Mouse (Mus musculus): ENCODE data around the gene Pde6b.

The Pde6b gene

DNA sequence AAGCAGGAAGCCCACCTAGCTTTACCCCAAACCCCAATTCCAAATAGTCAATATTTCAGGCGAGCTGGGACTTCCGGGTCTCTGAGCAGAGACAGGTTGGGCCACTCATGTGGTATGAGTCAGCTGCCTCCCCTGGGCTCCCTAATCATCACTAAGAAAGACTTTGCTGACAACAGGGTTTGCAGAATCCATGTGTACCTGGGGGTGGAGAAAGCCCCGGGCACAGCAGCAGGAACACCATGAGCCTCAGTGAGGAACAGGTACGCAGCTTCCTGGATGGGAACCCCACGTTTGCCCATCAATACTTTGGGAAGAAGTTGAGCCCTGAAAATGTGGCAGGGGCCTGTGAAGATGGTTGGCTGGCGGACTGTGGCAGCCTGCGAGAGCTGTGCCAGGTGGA, at the start of gene Pde6b:
Gene Pde6b, plus strand, starts transcription at position 191 of the 400 bp plus-strand sequence.
- no peak for DNase-seq (ENCODE audit: low read depth, low spot score)

DNA sequence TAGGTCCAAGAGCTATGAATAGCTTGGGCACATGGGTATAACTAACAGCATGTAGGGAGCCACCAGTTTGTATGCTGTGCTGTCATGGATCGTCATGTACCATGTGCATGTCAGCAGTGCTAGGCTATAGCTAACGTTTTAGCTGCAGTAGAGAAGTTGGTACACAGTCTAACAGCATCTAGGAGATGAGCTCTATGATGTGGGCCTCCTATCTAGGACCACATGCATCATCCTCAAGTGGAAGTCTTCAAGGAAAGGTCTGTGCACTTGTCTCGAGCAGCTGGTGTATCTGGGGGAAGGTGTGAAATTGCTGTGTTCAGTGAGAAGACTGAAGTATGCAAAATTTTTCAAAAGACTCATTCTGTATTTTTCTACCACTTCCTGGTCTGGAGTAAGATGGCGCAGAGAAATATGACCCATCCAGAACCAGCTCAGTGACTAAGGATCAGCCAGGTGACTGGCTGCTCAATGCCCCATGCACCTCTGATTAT, 44.5 kb upstream of the Pde6b start:
- no peak for DNase-seq (ENCODE audit: low read depth, low spot score)

DNA sequence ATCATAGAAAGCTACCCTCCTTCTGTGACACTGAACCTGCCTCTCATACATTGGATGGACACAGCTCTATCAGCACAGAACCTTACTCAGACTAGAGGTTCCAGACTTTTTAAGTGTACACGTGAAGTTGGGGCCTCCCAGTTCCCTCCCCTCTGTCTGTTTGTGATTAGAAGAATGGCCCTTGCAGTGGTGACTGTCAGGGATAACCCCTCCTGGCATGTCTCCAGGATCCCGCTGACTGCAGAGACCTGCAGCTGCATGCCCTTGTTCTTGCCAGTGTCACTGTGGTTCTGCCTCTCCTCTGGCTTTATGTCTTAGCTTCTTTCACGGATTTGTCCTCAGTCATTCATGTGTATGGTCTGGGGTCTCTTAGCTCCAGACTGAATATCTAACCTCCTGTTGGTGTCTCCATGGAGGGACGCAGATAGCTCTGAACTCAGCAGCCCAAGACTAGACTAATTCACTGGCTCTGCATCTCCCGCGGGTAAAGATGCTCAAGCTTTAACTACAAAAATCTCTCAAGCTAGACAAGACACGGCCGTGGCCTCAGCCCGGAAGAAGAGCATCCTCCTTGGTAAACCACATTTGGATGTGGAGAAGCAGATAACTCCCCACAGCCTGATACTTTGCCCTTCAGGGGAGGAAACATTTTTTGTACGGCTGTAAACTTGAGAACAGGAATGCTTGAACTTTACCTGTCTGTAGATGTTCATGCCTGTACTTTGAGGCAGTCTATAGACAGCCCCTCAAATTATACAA, 42.7 kb upstream of the Pde6b start:
- DNase-seq (ENCODE audit: low read depth, low spot score): no peak

DNA sequence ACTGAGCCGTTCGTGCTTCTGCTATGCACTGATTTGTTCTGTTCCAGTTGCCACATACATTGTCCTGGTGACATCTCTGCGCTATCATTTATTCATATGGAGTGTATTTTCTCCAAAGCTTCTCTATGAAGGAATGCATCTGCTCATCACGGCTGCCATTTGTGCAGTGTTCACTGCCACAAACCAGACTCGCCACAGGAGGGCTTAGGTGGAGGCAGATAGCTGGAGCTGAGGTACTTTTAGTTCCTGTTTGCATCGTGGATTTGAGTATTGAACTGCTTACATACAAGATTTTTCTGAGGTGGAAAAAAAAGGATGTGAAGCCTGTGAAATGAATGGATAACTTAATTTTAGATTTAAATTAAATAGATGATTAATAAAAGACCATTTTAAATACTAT, 40.3 kb upstream of the Pde6b start:
- DNase-seq (ENCODE audit: low read depth, low spot score): no peak

DNA sequence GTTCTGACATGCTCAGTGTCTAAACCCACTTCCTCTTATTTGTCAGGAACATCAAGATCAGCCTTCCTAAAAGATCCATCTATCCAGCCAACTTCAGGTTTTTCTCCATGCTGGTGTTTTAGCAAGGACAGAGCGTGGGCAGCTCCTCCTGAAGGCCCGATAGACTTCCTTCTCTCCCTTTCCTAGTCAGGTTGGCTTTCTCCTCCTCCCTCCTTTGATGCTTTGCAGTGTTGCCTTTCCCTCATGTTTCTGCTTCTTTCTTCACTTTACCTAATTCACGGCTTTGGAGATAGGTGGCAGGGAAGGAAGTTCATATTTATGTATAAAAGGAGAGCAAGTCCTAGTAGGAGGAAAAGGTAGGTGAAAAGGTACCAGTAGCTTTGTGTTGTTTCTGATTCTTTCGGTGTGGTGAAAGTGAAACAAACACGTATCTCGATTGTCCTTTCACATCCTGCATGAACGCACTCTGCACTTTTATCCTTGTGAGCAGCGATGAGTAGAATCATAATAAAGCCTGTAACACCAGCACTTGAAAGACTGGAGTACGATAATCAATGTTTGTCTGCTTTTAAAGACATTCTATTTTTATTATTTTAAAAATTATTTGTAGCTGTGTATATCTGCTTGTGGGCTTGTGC, 38.6 kb upstream of the Pde6b start:
- peak; percentile 20 for DNase-seq (ENCODE audit: low read depth, low spot score)

DNA sequence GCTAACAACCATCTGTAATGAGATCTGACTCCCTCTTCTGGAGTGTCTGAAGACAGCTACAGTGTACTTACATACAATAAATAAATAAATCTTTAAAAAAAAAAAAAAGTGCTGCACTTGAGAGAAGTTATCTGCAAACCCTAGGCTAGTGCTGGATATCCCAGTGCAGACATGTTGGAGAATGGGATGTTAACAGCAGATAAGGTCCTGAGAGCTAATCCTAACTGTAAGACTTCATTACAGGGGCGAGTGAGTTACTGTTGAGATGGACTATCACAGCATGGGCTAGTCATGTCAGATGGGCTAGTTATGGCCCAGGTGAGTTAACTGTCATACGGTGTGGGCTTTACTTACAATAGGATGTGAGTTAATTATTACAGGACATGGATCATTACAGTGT, 34.1 kb upstream of the Pde6b start:
- no peak for DNase-seq (ENCODE audit: low read depth, low spot score)

DNA sequence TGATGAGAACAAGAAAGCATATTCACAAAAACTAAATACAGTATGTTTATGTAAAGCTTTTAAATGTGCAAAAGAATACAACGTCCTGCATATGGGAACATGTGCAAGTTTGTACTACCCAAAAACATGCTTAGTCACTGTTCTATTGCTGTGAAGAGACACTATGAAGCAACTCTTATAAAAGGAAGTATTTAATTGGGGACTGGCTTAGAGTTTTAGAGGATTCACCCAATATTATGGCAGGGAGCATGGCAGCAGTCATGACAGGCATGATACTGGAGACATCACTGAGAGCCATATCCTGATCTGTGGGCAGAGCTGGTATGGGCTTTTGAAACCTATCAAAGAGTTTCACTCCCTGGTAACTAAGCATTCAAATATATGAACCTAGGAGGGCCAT, 30.3 kb upstream of the Pde6b start:
- DNase-seq (ENCODE audit: low read depth, low spot score): no peak

DNA sequence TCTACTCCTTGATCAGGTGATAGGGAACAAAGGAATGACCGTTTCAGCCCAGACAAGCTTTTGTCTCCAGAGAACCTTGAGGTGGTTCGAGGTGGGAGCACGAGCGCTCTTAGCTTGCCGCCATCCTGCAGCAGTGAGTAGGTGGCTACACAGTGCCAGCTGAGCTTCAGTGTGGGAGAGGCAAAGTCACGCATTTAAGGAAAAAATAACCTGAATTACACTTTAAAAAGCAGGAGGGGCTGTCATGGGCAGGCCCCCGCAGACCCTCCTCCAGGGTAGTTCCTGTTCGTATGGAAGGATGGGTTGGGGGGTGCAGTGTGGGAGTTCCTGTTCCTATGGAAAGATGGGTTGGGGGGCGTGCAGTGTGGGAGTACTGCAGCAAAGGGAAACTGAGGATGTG, 28.7 kb upstream of the Pde6b start:
- DNase-seq (ENCODE audit: low read depth, low spot score): no peak

DNA sequence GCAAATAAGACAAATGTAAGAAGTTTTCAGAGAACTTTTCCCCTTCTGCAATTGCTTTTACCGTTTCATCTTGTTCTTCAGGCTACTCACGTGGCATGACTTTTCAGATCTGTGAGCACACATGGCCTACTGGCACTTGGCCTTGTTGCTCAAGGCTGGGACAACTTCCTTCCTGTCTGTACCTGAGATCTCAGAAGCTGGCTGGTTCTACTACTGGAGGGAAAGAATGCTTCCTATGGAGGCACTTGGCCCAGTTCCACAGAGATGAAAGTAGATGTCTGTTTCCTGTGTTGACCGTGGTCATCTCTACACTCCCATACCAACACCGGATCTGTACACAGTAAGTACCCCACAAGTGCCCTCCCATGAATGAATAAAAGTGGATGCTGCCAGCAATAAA, 28.0 kb upstream of the Pde6b start:
- no peak for DNase-seq (ENCODE audit: low read depth, low spot score)

DNA sequence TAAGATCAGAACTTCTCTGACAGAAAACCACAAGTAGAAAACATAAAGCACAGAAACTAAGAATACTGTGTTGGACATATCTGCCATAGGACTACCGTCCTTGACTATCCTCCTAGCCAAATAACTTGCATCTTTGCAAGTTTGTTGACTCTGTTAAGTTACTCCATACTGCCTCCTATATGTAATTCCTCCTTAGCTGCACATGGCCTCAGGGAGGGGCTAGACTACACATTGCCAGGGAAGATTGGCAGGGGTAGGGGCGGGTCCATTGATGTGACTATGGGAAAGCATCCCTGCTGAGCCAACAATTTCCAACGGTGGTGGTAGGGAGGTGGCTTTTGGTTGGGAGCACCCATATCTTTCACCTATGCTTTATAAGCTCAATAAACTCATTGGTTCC, 25.9 kb upstream of the Pde6b start:
- DNase-seq (ENCODE audit: low read depth, low spot score): peak; percentile 11

DNA sequence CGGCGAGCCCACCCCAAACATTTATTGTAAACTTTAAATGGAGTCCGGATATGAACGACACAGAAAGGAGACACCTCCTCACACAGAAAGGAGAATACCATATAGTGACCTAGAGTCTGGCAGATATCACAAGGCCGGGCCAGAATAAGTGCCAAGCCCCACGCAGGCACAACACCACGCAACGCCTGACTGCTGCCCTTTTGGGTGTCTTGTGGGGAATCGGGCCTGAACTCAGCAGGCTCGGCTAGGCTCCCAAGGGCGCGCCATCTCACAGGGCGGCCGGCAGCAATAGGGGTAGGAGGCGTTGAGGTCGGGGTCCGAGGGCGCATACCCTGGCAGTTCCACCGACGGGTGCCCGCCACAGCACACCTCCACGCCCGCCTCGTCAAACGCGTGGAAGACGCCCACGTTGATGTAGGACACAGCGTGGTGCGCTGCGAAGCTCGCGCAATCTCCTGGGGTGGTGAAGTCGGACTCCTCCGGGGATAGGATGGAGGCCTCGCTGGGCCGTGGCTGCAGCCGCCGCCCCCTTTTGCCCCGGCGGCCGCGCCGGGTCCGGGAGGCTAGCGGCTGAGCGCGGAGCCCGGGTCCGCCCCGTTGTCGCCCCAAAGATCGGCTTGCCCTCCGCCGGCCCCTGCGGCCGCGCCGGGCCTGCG, 21.7 kb upstream of the Pde6b start:
- DNase-seq (ENCODE audit: low read depth, low spot score): no peak

DNA sequence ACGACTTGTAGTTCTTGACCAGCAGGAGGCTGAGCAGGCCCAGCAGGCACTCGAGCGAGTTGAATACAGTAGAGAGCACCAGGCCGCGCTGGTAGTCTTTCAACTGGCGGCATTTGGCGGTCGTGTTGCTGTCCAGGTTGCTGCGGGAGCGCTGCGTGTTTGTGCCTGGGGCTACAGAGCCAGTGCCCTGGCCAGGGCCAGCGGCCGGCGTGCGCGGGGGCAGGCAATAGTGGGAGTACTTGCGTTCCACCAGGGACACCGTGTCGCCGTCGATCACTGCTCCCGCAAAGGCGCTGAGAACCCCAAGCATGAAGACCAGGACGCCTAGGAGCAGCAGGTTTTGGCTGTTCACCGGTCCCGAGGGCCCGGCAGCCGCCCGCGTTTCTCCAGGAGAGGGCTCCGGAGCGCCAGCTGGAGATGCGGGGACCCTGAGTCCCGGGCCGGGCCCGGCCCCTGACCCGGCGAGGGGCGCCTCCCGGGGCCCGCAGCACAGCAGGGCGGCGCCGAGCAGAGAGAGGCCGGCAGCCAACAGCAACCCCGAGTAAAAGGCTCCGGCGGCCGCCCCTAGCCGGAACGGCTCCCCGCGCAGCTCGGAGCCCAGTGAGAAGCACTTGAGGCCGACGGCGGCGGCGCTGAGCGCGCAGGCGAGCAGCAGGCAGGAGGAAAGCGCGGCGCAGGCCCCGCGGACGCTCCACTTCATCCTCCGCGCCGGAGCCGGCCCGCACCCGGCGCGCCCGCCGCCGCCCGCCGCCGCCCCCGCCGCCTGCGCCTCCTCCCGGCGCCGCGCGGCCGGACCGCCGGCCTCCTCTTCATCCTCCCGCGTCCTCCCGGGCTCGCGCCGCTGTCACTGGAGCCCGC, 21.0 kb upstream of the Pde6b start:
- peak; percentile 10 for DNase-seq (ENCODE audit: low read depth, low spot score)

DNA sequence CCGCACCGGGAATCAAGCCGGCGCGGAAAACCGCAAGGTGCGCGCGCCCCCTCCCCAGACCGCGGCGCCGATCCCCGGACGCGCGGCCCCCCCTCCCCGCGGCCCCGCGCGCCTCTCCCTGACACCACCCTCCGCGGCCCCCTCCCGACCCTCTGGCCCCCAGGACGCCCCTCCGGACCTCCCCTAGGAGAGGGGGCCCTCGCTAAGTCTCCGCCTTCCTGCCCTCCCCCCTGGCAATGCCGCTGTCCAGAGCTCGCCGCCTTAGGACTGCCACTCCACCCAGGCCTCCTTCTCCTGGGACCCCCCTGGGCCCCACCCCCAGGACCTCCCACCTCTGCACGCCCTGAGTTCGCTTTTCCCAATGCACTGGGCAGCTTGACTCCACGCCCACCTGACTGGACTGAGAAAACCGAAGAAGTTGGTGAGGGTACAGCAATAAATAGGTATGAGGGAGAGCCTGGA, 20.3 kb upstream of the Pde6b start, which contains the start of gene Gm42517:
Gene Gm42517, minus strand, starts transcription at position 52 of the 462 bp plus-strand sequence.
- DNase-seq (ENCODE audit: low read depth, low spot score): no peak

DNA sequence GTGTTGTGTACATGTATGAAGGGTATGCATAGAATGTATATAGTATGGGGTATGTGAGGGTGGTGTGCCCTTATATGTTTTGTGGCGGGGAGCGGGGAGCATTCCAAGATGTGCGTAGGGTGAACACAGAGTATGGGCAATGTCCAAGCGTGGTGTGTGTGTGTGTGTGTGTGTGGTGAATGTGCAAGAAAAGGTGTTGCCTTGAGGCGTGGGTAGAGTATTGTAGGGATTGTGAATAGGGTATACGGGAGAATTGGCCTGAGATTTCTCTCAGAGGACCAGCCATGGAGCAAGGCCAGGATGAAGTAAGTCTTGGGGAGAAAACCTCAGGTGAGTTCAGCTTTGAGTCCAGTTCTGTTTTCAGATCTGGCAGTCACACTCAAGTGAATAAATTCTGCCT, 19.7 kb upstream of the Pde6b start:
- no peak for DNase-seq (ENCODE audit: low read depth, low spot score)

DNA sequence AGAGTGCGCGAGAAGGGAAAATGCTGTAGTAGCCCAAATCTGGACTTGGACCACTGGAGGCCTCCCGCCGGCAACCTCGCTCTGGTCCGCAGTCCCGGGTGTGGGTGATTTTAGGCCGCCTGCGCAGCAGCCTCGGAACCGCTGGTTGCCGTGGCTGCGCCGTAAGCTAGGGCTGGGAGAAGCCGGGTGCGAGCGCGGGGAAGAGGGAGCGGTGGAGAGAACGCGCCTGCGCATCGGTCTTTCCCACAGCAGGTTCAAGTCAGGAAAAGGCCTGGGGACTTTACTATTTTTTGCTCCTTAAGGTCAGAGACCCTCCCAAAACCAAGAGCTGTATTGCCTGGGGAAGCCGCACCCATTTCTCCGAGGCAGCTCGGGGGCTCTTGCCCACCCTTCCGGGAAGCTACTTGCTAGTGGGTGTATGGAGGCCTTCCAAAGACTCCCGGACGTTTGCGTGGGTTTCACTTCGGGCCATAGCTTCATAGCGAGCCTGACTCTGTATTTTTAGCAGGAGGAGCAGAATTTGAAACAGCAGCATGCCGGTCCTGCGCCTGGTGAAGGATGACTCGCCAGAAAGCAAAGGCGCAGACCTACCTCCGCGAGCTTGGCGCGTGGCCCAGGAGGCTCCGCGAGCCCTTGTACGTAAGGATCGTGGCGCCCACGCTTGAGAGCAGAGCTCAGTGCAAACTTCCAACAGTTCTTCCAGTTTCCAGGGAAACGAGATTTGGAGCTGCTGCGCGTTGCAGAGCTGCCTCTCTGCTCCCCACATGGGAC, 19.2 kb upstream of the Pde6b start:
- DNase-seq (ENCODE audit: low read depth, low spot score): peak; percentile 7

DNA sequence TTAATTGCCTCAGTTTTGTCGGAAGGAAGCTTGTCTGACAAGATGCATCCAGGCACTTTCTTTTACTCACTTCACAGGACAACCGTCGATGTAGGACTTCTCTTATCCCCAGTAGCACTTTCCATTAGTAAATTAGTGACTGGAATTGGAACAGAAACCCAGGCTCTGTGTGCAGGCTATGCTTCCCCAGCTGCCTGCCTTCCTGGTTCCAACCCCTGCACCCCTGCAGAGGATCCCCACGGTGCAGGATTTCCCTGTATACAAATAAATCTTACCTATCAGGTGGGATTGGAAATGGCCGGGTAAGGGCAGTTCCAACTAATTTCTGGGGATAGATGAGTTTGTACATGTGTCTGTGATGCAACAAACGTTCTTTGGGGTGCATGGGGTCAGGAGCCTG, 18.2 kb upstream of the Pde6b start:
- no peak for DNase-seq (ENCODE audit: low read depth, low spot score)

DNA sequence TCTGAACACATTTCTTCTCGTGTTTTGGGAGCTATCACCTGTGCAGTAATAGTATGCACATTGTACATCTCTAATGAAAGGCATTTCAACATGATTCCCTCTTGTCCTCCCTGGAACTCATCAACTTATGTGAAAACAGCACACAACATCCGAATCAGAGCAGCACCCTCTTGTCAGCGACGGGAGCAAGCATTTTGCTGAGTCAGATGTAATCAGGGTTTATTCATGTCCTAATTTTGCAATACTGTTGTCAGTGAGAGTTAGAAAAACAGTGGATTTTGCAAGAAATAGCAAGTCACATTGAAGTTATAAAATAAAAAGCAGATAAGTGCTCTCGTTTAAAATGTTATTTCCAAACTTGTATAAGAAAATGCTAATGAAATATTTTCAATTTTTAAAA, 14.1 kb upstream of the Pde6b start:
- no peak for DNase-seq (ENCODE audit: low read depth, low spot score)

DNA sequence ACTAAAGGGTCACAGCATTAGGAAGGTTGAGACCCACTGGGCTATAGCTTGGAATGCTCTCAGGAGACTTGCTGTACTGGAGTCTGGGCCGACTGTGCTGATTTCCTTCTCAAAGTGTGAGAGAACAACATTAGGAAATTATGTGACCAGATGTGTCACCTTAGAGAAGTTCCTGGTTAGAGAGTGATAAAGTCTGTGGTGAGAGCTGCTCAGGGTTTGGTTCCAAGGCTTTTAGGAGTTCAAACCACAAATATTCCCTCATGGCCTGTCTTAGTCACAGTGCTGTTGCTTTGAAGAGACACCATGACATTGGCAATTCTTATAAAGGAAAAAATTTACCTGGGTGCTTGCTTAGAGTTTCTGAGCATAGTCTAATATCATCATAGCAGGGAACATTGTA, 12.1 kb upstream of the Pde6b start:
- no peak for DNase-seq (ENCODE audit: low read depth, low spot score)

DNA sequence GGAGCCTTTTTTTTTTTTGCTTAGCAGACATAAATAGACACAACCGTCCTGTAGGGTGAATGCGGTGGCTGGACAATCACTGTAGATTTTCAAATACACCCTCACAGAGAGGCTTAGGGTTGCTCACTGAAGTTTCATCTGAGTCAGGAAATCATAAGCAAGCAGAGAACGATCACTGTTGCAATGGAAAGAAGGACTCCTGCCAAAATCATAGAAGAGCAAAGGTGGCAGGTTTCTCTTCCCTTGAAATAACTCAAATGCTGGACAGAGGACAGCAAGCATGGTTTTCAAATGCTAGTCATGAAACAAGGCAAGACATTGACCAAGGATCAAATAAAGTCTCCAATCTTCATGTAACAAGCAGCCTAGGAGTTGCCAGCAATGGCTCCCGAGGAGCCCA, 9.8 kb upstream of the Pde6b start:
- no peak for DNase-seq (ENCODE audit: low read depth, low spot score)

DNA sequence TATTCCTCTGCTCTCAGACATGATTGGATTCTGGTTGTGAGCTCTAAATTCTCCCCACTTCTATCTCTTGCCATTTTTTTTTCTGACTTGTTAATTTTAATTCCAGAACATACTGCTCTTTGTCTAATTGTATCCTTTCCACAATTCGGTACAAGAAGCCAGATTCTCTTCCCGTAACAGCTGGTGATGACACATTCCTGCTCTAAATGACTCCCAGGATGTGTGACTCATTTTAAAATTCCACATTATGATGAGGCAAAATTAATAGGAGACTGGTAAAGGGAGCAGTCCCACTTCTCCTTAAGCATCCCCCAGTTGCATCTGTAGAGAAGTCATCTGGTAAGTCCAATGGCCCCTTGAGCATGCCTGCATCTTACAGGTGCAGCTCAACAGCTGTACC, 2.6 kb upstream of the Pde6b start:
- no peak for DNase-seq (ENCODE audit: low read depth, low spot score)

DNA sequence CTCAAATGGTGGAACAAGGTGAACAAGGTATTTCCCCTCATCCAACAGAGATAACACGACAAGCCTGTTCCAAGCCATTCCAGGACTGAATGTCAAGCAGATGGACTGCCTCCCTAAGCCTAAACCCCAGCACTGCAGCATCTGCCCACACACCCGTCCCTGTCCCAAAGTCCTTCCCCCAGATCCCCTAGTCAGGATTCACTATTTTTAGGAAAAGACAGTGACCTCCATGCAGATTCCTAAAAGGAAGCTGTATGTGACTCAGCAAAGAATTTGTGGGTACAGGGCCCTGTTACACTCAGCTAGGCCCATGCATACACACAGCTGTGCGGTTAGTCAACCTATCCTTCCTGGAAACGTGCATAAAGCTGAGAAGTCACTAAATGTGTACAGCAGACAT, 1.7 kb upstream of the Pde6b start:
- no peak for DNase-seq (ENCODE audit: low read depth, low spot score)

Data from CD4-positive, CD25-positive, alpha-beta regulatory T cell, adult 2 months (primary cell).